In genomic region chr8:126006310-126006990, GRCm38 (mm10) we compare ENCODE assay signal across 17 mouse cellular contexts. TPM values are rescaled to one million over a fixed set of nuclear protein-coding genes. Genes with fewer than 3 reads are reported as not detected.
DNase-seq lines count a peak whose midpoint lies in the region; ATAC-seq and TF ChIP-seq lines count a peak whose summit lies in the region.
"Had no signal": no experiment of that assay in that cellular context is flagged by ENCODE, and none has a peak within 500 bp of the region (broad histone marks: within the 10 kb centered on the region; RNA-seq: fewer than 3 reads in every experiment).

No protein-coding gene starts in this region.

- H3K4me2 ChIP-seq in forebrain, postnatal 0 days (ENCODE audit: low read depth), result no peak overlapping the region
- H3K4me2 ChIP-seq: heart, embryonic 11.5 days; stomach, embryonic 15.5 days had no signal

- no peak overlapping the region for H3K27ac ChIP-seq in forebrain, postnatal 0 days (ENCODE audit: low read depth, low read length)
- H3K27ac ChIP-seq in forebrain, embryonic 10.5 days, result no peak overlapping the region; the same call in 1 of the 2 replicates
- H3K27ac ChIP-seq: liver, embryonic 14.5 days; midbrain, embryonic 10.5 days had no signal

- no peaks in the 10 kb centered on the region for H3K36me3 ChIP-seq in forebrain, postnatal 0 days (ENCODE audit: insufficient read depth)
- no peaks in the 10 kb centered on the region for H3K36me3 ChIP-seq in forebrain, embryonic 10.5 days (replicated peaks)
- H3K36me3 ChIP-seq: midbrain, embryonic 10.5 days; stomach, embryonic 15.5 days had no signal

- no peaks in the 10 kb centered on the region for H3K4me1 ChIP-seq in forebrain, postnatal 0 days (ENCODE audit: insufficient read depth)
- peaks cover 17% of the 10 kb centered on the region for H3K4me1 ChIP-seq in forebrain, embryonic 10.5 days

- no peaks in the 10 kb centered on the region for H3K9me3 ChIP-seq in forebrain, postnatal 0 days (ENCODE audit: low read length)
- no peaks in the 10 kb centered on the region for H3K9me3 ChIP-seq in forebrain, embryonic 10.5 days
- H3K9me3 ChIP-seq: midbrain, embryonic 10.5 days; stomach, embryonic 15.5 days had no signal

- no peak overlapping the region for H3K9ac ChIP-seq in forebrain, postnatal 0 days
- H3K9ac ChIP-seq: liver, embryonic 14.5 days; stomach, embryonic 15.5 days had no signal

- no peaks in the 10 kb centered on the region for H3K27me3 ChIP-seq in forebrain, postnatal 0 days (ENCODE audit: insufficient read depth, low read length)
- no peaks in the 10 kb centered on the region for H3K27me3 ChIP-seq in forebrain, embryonic 10.5 days (ENCODE audit: poor library complexity, severe bottlenecking)
- H3K27me3 ChIP-seq: stomach, embryonic 15.5 days had no signal

- no peak for TF ChIP-seq CTCF in forebrain, postnatal 0 days (IDR thresholded peaks at IDR 0.05; ENCODE audit: low read depth)

- H3K4me3 ChIP-seq in forebrain, postnatal 0 days (ENCODE audit: low read depth, low read length), result no peak overlapping the region
- no peak overlapping the region for H3K4me3 ChIP-seq in forebrain, embryonic 10.5 days
- H3K4me3 ChIP-seq: midbrain, embryonic 10.5 days; stomach, embryonic 15.5 days had no signal

- WGBS in forebrain, postnatal 0 days, result 68% methylated on average over 11 of the region's 11 CpGs
- WGBS in forebrain, embryonic 10.5 days, result 79% methylated on average over 11 of the region's 11 CpGs

- intact Hi-C loops in left cerebral cortex, postnatal 25 days (cut with DNase I), result no loop called here
- intact Hi-C loops in heart, postnatal 25 days (cut with DNase I), result no loop called here

- DNase-seq in forebrain, postnatal 0 days, result no peak
- DNase-seq in forebrain, embryonic 10.5 days (ENCODE audit: extremely low spot score, low spot score), result no peak
- peak; percentile 31 to 61 for DNase-seq in left cerebral cortex, postnatal 25 days (ENCODE audit: low spot score in 2 of 2)
- no peak for DNase-seq in left cerebral cortex, adult 11 months (ENCODE audit: low spot score)
- DNase-seq in cerebellum, adult 11 months, result peak; percentile 89
- peak; percentile 89 to 90 for DNase-seq in cerebellum, postnatal 36 days
- DNase-seq in adrenal gland, postnatal 25 days, result no peak
- DNase-seq in heart, postnatal 25 days (ENCODE audit: low spot score), result no peak
- DNase-seq: adrenal gland, adult 8-10 months; gastrocnemius, postnatal 14 days; heart, postnatal 4 days; kidney, postnatal 14 days; thymus, postnatal 36 days had no signal

- ATAC-seq in forebrain, postnatal 0 days, result peak; percentile 48

RNA-seq across cellular contexts. Expression of gene Kcnk1, which starts 11.5 kb away (rescaled TPM):
- total RNA-seq in forebrain, postnatal 0 days (2014; rRNA removed), result 43.6 and 43.9 TPM in 2 replicates
- polyA plus RNA-seq in forebrain, postnatal 0 days (2015; fragmentation: Nextera tagmentation; extraction: Ambion mirVana), result 32.3 and 38.8 TPM in 2 replicates
- 11.0 and 12.3 TPM in 2 replicates for polyA plus RNA-seq in forebrain, embryonic 10.5 days (2016; fragmentation: Nextera tagmentation; extraction: Ambion mirVana)
- 100 to 1,000 TPM; 102 TPM for total RNA-seq in left cerebral cortex, postnatal 25 days (2021)
- 1.8 TPM in 2 replicates for total RNA-seq in adrenal gland, postnatal 25 days (2021)
- under 1 TPM in 1 of 2 experiments, not detected in 1; 0.18 TPM for total RNA-seq in heart, postnatal 25 days (2021)

Comparison
In these comparisons a context has a peak if more than half of its experiments do, and no peak if none do; other contexts are left out.
1. DNase-seq: peak in left cerebral cortex, postnatal 25 days (2 of 2), cerebellum, adult 11 months (single experiment) and cerebellum, postnatal 36 days (2 of 2); none in forebrain, postnatal 0 days (single experiment), forebrain, embryonic 10.5 days (single experiment), left cerebral cortex, adult 11 months (single experiment), adrenal gland, postnatal 25 days (single experiment) and heart, postnatal 25 days (single experiment).
2. RNA of gene Kcnk1, which starts 11.5 kb away (total RNA-seq): 102 TPM in left cerebral cortex, postnatal 25 days and 43.6 to 43.9 TPM in forebrain, postnatal 0 days; 1.8 TPM in adrenal gland, postnatal 25 days and 0.18 TPM in heart, postnatal 25 days; every median in the first group is over 10 times any median in the second.